Mouse (Mus musculus) heart, postnatal 0 days (tissue): ENCODE data around the gene Mgat4a.

Experiments used
- CTCF ChIP-seq: IDR thresholded peaks from 2 replicates; pipeline ENCODE4 v1.5.1; 2016; ENCODE audit warnings: antibody characterized with exemption, control low read depth, low read depth
- EP300 ChIP-seq: IDR thresholded peaks from 2 replicates; pipeline ENCODE4 v1.6.1; 2016; ENCODE audit warnings: antibody characterized with exemption, low read depth

GRCm38 (mm10) chr1:37544251-37544650 is 3.4 kb upstream of the Mgat4a start:
- TF ChIP-seq CTCF, result no peak
- no peak for TF ChIP-seq EP300
